Mouse (Mus musculus) thymus, postnatal 0 days (tissue): ENCODE results near the gene Lrpprc. TPM values are rescaled to one million over a fixed set of nuclear protein-coding genes. Genes with fewer than 3 reads are reported as not detected.

Experiments used
- DNase-seq: peaks from one replicate; pipeline ENCODE4 v3.0.0-alpha.2; 2015; ENCODE audit warnings: low spot score
- polyA plus RNA-seq: library from polyadenylated mRNA; unstranded; fragments of >200 nt; fragmentation: Nextera tagmentation; extraction: Ambion mirVana; gene quantifications from 2 replicates; pipeline ENCODE4 v1.2.1, GENCODE M21; 2015

Gene Lrpprc
- polyA plus RNA-seq, 1 experiment from 2014 or later = 24.1 TPM

DNA sequence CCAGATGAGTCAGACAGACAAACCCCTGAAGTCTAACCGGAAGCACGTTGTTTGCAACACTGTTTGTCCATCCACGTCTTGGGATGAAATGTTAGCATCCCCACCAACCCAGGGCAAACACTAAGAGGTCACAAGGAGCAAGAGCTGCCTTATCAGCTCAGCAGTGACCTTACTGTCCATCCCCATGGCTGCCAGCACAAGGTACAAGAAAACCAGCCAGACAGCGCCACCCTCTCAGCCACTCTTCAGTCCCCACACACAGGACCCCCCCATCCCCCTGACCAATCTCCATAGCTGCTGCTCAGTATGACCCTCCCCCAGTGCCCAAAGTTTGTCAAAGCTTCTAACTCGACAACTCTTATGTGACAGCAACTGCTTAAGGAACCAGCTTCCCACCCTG is 73.2 kb downstream of the Lrpprc start:
- no peak for DNase-seq

DNA sequence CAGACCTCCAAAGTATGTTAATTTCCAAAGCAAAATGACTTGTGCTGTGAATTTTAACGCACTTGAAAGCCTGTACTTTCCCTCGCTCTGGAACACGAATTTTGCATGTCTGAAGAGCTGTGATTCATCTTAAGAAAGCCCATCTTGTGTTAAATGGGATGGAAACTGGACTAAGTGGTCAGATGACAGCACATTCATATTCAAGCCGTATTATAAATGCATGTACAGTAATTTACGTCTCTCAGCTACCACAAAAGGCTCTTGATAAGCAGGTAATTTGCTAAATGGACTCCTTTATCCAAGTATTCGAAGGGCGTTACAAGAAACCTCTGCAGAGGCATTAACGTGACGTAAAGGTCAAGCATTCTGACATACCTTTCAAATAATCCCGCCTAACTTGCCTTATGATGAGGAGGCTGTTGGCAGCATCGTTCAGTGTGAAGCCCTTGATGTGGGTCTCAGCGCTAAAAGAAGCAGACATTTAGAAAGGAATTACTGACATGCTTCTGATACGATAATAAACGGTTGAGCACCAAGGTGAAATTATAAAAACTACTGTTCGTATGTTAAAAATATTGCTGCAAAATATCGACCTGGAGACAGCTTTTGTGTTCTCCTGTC is 74.2 kb downstream of the Lrpprc start:
- DNase-seq = no peak

DNA sequence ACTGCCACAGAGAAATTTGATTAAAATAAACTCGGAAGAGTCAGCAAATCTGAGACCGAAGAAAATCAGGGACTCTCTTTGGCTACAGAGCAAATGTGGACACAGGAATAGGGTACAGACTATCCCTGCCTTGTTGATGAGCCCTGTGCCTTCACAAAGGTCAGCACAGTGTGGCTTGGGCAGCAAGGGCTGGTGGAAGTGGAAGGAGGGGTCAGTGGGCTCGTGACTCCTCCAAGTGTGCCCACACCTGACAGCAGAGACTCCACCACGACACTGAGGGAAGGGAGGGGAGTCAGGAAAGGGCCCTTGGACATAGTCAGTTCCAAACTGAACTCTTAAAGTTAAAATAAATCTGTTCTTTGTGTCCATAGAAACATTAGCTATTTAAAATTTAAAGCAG is 75.7 kb downstream of the Lrpprc start:
- no peak for DNase-seq

DNA sequence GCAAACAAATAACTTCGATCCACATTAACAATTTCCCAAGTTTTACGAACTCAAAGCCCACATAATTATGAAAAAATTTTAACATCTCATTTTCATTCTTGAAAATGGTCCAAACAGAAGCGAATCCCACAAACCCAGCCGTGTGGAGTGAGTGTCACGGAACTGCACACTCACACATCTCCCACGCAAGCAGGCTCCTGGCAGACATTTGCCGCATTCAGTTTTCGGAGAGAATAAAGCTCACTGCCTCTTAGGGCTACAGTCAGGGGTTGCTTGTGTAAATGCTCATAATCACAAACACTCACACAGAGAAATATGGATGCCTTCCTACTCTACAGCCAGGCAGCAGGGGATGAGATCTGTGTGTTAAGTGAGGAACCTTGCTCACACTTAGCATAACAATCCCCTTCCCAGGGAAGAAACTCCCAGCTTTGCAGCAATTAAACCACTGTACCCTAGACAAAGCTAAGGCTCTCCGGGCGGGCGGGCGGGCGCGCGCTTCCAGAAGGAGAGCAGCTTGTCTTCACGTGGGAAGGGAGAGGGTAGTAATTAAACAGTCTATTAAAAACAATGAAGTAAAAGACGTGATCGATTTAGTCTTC is 76.9 kb downstream of the Lrpprc start:
- DNase-seq = no peak

DNA sequence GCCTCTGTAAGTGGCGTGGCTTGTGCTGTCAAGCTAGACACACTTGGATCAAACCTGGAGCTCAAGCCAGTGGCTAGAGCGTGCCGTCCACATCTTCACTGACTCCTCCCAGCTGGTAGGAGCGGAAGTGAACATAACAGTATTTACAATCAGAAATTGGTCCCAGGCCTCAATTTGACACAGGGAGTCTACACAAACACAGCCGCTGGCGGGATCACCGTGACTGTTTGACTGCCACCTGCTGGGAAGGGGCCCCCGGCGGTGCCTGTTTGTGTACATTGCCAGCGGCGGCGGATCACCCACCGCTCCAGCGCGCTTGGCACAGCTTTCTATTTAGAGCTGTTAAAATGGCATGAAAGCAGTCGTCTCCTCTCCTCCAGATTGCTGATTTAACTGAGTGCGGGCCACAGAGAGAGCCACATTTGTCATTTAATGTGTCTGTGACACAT is 81.2 kb downstream of the Lrpprc start:
- no peak for DNase-seq

DNA sequence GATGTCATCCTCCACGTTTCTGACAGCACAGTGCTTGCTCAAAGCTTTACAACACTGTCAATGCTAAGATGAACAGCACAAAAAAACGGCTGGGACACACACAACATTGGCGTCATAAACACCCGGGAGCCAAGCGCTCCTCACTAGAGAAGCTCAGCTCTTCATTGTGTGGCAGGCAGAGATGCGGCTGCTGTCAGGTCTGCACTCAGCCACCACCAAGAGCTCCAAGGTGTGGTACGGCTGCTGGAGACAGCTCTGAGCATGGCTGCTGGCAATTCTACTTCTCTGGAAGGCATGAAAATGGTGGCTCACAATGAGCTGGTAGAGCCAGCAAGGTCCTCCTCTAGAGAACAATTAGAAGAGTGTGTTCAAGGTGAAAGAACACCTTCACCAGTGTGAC is 81.8 kb downstream of the Lrpprc start:
- no peak for DNase-seq

DNA sequence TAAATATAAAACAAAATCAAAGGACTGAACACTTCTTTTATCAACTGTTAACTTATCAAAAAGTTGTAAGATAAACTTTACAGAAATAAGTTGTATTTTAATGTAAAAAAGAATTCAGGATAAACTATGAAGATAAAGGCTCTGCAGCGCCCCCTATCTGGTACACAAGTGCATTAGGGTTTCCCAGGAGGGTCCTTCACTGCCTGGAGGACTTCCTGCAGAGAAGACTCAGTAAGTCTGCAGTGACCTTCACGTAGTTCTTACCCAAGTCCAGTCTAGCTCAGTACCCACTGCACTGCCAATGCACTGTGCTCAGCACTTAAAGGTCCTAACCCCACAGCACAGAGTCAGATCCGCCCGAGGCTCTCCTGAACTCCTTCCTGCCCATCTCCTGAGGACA is 83.2 kb downstream of the Lrpprc start:
- peak; percentile 34 for DNase-seq

DNA sequence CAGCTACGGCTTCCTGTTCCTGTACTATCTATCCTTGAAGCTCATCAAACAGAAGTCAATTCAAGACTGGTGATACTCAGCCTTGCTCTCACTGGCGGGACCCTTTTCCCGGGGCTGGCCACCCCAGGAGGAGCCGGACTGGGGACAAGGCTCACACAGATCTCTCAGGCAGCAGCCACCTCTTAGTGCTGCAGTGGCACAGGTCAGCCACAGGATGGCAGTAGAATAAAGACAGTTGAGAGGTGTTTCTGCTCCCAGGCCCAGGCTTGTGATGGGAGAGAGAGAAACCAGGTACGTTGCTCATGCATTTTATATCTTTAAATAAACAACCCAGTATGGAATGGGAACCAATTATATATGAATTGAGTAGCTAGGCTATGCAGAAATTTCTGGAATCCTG is 91.9 kb downstream of the Lrpprc start:
- peak; percentile 58 for DNase-seq

DNA sequence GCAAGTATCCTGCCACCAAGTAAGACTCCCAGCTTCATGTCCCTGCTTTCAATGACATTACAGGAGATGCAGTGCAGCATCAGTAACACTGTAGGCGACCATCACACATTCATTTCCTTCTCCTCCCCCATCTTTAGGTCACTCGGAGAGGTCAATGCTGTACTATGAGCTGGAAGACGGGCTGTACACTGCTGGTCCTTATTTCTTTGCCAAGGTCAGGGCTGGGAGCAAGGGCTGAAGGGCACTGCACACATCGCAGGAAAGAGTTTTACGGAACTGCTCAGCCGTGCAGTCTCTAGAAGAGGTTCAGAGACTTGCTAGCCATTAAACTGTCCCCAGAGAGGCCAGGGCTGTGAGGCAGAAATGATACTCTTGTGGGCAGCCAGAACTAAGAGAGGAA is 94.1 kb downstream of the Lrpprc start:
- DNase-seq = no peak

DNA sequence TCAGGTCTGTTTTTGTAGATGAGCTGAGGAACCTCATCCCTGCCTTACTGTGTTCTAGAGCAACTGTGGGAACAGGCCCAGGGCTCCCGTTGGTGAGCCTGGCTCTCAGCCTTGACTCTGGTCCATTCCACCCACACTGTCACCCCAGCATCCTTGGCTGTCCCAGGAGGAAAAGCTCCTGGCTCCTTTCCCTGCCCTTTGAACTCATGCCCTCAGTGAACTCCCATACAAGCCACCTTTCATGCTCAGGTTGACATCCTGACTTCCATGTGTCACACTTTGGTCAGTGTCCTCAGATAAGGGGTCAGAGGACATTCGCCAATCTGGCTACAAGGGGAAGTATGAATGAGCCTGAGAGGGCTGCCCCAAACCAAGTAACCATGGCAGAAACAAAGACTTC is 96.8 kb downstream of the Lrpprc start:
- no peak for DNase-seq

DNA sequence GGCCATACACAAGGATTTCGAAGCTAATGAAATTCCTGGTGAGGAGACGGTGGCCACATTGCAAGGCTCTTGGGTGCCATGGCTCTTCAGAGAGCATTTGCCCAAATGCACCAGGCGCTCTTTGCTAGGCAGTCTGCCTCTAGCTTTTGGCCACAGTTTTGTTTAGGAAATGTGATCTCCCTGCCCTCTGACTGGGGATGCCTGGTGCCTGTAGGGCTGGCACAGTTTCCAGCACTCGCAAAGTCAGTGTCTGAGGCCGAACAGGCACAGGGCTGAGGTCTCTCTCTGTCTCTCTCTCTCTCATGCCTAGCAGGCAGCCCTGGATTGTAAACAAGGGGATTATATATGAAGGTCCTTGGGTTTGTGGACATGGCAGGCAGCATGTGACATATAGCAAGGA is 100.5 kb downstream of the Lrpprc start:
- no peak for DNase-seq

DNA sequence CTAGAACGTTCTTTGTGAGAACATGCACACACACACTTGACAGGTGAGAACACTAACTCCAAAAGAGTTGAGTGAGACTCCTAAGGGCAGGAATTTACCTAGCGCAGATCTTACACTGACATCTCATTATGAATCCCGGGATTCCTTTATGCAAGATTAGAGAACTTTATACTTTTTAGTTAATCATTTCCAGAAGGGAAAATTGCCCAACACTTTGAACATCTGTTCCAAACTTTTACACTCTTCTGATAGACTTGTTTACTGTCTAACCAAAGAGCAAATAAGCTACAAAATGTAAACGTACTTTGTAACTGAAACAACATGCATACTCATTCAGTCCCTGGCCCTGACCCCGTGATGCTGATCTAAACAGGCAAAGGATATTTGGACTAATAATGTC is 101.3 kb downstream of the Lrpprc start:
- no peak for DNase-seq

DNA sequence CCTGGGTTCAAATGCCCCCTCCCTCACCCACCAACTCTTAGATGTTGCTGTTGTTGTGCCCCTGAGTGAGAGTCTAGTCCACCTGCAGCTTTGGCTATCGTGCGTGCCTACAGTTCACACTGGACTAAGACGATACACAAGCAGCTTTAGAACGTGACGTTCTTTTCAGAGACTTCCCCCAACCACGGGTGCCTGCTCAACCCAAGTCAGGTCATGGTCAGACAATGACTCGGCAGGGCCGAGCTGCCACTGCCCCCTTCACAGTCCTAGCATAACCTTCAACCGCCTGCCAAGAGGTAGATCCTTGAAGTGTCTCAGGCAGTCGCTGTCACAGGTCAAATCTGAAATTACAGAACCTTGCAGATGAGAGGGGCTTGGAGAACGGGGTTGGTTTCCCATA is 101.8 kb downstream of the Lrpprc start:
- DNase-seq = no peak

DNA sequence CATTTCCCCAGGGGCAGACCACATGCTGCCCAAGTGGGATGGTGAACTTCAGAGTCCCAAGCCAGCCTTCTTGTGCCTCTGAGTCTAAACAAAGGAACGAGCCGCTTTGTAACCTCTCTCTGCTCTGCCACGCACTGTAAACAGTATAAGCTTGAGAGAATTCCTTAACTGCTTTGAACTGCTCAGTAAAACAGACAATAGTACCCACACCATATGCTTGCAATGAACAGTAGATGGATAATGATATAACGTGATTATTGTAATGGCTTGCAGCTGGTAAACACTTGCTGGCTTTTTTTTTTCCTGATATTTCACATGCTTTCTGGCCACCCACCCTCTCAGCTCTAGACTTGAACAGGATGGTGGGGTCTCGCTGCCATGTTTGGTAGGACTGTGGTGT is 102.6 kb downstream of the Lrpprc start:
- no peak for DNase-seq

DNA sequence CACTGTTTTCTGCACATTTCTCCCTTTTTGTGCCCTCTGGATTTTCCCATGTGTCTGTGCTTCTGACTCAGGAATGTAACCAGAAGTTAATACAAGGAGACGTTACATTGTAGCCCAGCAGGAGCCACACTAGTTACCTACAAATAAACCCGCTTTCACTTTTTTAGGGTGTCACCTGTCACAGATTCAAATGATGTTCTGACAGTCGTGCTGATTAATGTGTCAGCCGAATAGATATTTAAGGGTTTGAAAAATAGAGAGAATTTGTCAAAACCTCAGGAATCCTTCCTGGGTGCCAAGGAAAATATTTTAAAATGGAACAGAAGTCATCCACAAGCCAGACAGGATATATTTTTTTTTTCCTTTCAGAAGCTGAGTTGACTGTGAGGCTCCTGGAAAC is 105.3 kb downstream of the Lrpprc start:
- DNase-seq = no peak

DNA sequence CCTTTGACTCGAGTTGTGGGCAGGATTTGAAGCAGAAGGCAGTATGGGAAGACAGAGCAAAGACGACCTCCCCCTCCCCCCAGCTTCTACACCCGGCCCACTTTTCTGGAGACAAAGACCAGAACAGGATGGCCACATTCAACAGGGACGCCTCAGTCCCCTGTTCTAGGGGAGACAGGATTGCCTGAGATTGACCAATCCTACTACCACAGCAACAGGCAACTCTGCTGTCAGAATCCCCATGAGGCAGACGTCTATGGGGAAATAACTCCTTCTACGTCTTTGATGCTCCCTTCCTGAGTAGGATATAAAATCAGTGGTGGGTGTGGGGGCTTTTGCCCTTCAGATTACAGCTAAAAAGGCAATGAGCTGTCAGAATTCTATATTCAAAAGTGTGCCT is 106.3 kb downstream of the Lrpprc start:
- DNase-seq = no peak

DNA sequence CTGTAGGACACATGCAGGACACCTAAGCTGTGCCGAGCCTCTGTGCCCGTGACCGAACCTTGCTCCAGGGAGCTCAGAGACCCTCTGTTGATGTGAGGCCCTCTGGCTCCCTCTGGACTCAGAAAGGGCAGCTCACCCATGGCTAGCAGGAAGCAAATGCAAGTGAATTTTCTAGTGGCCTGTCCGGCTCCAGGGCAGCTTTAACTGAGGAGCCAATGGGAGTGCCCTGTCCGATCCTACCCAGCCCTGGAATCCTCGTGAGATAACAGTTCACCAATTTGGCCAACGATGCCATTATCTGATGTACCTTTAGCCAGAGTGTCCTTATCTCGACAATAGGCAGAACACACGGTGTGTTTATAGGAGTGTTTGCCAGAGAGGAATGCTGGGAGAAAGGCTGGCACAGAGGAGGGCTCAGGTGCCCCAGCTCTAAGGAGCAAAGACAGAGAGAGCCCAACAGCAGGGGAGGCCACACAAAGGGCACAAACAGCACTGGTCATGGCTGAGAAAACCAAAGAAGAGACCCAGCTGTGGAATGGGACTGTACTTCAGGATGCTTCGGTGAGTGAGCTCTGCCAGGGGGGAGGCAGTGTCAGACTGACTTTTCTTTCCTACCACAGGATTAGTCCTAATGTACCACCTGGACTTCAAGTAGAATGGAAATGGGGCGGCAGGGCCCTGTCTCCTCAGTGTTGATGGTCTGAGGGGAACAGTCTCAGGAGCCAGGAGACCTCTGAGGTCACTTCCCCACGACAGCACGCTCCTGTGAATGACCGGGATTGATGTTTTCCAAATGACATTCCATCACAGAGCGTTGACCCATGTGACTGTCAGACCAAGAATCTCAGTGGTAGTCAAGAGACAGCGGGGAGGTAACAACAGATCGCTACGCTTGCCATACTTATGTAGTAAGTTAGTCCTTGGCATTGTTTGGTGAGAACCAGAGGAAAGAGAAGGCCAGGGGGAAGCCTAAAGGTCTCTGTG is 107.6 kb downstream of the Lrpprc start, which contains the start of gene Abcg5:
Gene Abcg5 (minus strand): TSS at position 278 of the 984 bp plus-strand sequence.
- no peak for DNase-seq

DNA sequence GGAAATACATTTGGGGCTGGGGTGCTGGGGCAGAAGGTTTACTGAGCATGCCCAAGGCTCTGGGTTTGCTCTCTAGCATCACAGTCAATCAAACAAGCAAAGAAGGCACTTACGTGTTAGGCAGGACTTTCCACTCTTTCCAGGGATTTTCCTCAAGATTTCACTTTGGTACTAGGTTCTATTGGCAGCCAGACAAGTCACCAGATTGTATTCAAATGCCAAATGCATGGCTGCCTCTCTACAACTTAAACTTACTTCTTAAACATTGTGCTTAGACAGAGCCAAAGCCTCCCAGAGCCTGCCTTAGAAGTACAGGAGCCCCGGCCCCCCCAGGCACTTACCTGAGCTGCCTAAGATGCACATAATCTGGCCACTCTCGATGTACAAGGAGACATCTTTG is 108.9 kb downstream of the Lrpprc start:
- DNase-seq = no peak

DNA sequence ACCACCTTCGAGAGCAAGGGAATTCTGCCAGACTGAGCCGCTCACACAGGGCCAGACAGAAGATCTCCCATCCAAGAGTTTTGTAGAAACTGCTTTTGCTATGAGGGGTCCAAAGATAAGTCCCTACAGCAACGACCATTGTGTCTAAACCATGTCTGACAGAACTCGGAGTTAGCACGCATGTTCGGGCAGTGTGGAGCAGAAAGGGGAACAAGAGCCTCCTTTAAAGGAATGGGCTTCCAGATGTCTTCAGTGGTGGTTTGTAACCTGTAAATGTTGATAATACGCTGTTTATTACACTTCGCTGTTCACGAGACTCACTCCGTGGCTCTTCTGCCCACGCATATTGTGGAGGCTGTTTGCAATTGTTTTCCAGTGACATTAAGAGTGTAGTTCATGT is 113.0 kb downstream of the Lrpprc start:
- DNase-seq = no peak

DNA sequence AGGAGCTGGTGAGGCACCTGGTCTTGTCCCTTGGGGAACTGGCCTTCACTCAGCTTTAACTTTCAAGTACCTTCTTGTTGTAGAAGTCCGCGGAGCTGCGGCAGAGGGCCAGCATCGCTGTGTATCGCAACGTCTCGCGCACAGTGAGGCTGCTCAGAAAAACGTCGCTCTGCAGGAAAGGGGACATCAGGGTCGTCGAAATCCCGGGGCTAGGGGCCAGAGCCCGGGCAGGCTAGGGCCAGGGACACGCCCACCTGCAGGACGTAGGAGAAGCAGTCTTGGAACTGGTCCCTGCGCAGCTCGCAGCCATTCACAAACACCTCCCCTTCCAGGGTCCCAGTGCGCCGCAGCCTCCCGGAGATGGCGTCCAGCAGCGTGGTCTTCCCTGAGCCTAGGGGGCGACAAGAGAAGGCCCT is 114.6 kb downstream of the Lrpprc start, which contains the start of gene Abcg8:
Gene Abcg8 (plus strand): TSS at position 352 of the 416 bp plus-strand sequence.
- DNase-seq = no peak

DNA sequence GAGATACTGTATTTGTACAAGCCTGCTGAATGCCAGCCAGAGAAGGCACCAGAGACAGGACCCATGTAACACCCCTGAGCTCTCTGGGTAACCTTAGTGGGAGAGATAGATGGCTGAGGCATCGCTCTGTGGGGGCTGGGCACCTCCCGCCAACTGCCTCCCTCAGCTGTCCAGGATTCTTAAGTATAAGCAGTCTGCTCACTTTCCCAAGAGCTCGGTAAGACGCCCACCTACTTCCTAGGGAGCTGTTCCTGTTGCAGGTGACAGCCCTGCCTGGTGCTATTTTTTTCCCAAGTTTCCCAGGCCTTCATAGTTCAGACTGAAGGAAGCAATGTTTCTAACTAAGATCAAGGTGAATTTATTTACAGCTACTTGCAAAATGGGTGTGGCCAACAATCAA is 115.4 kb downstream of the Lrpprc start:
- DNase-seq = no peak

DNA sequence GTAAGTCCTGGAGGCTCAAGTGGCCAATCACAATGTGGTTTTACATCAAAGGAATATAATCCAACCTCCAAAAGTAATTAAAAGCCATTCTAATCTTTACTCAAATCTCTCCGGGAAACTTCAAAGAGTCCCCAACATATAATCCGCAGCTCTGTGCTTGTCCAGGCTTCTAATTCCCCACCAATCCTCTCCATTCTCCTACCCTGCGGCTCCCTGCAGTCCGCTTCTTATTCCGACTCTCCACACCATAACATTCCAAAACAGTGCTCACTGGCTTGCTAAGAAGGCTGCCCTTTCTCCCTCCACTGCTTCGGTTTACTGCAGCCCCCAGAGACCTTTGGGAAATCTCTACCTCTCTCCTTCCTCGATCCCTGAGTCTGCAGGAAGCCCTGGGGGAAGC is 116.5 kb downstream of the Lrpprc start:
- no peak for DNase-seq
